Mouse (Mus musculus): ENCODE measurements at regions not wholly inside any gene's neighbourhood (a gene's known extent, or its start where the extent isn't known, plus 50 kb on each side); places are given as distances from the start of the nearest gene placed in this dataset.

- TF ChIP-seq POLR2A (IDR thresholded peaks at IDR 0.05; ENCODE audit: insufficient read depth, low read depth, low read length) (no peak), CTCF (IDR thresholded peaks at IDR 0.05; ENCODE audit: insufficient read depth, low read depth, low read length) (no peak)
These were observed 52.6 kb upstream of the Slc6a6 start for GRCm38 (mm10) chr6:91631261-91631660.
